Mouse (Mus musculus) midbrain, postnatal 0 days (tissue): ENCODE measurements around the gene Smg7. TPM values are rescaled to one million over a fixed set of nuclear protein-coding genes. Genes with fewer than 3 reads are reported as not detected.
A peak's percentile ranks its signal among the peaks of the same experiment; 100 is the strongest.

Source experiments
- ATAC-seq: fragments of 200-750 bp; cut with Nextera tagmentation; 2 replicates; pipeline ENCODE4 v1.8.0; 2017; ENCODE audit warnings: moderate number of reproducible peaks, mild to moderate bottlenecking, moderate TSS enrichment, moderate library complexity; ENCODE audit not compliant: low FRiP score
- DNase-seq: peaks from one replicate; pipeline ENCODE4 v3.0.0-alpha.2; 2015; ENCODE audit warnings: low spot score
- H3K27ac ChIP-seq: fragments of 300-500 bp; sonication (generic); 2 replicates; pipeline ENCODE4 v1.5.1; 2014; ENCODE audit warnings: low read depth, mild to moderate bottlenecking, low read length, mixed read lengths
- H3K27me3 ChIP-seq: fragments of 300-500 bp; sonication (generic); 2 replicates; pipeline ENCODE4 v1.6.1; 2014; ENCODE audit warnings: low read length, control low read depth, mixed read lengths; ENCODE audit not compliant: insufficient read depth
- H3K36me3 ChIP-seq: fragments of 300-500 bp; sonication (generic); 2 replicates; pipeline ENCODE4 v1.6.1; 2014; ENCODE audit warnings: low read length, control low read depth, mixed read lengths; ENCODE audit not compliant: insufficient read depth
- H3K4me1 ChIP-seq: fragments of 300-500 bp; sonication (generic); 2 replicates; pipeline ENCODE4 v1.6.1; 2014; ENCODE audit warnings: mild to moderate bottlenecking, control low read depth, antibody characterized with exemption, low read length, mixed read lengths; ENCODE audit not compliant: insufficient read depth
- H3K4me2 ChIP-seq: fragments of 300-500 bp; sonication (generic); 2 replicates; pipeline ENCODE4 v1.6.1; 2014; ENCODE audit warnings: low read depth, mild to moderate bottlenecking, low read length, mixed read lengths; ENCODE audit not compliant: poor library complexity, severe bottlenecking
- H3K4me3 ChIP-seq: fragments of 300-500 bp; sonication (generic); 2 replicates; pipeline ENCODE4 v1.5.1; 2014; ENCODE audit warnings: low read depth, mild to moderate bottlenecking, low read length, moderate library complexity
- H3K9ac ChIP-seq: fragments of 300-500 bp; sonication (generic); replicated peaks from 2 replicates; pipeline ENCODE4 v1.6.1; 2014; ENCODE audit warnings: mild to moderate bottlenecking, low read length, moderate library complexity, mixed read lengths; ENCODE audit not compliant: poor library complexity, severe bottlenecking
- H3K9me3 ChIP-seq: fragments of 300-500 bp; sonication (generic); 2 replicates; pipeline ENCODE4 v1.6.1; 2016; ENCODE audit warnings: low read length, control low read depth
- CTCF ChIP-seq: IDR thresholded peaks from 2 replicates; pipeline ENCODE4 v1.5.1; 2016; ENCODE audit warnings: antibody characterized with exemption, mild to moderate bottlenecking
- WGBS: fragments of 180-500 bp; shearing (Covaris S2); extraction: QIAGEN DNeasy Blood & Tissue Kit; methylation state at CpG from one replicate; pipeline ENCODE4 v1.1.7; 2014; 5-methylcytosine and 5-hydroxymethylcytosine counted together
- polyA plus RNA-seq: library from polyadenylated mRNA; unstranded; fragments of >200 nt; fragmentation: Nextera tagmentation; extraction: Ambion mirVana; gene quantifications from 2 replicates; pipeline ENCODE4 v1.2.1, GENCODE M21; 2015
- total RNA-seq: library from RNA; depleted of rRNA; stranded (reverse); fragments of >200 nt; gene quantifications from 2 replicates; pipeline ENCODE4 v1.2.3, GENCODE M21; 2014

Gene Smg7
- total and polyA plus RNA-seq, 2 experiments from 2014 or later, result 30.5 to 72.6 TPM

- no peaks in the 10 kb centered on the region for H3K27me3 ChIP-seq
- 15% methylated on average over 10 of the region's 10 CpGs for WGBS
- no peak overlapping the region for H3K4me2 ChIP-seq
- TF ChIP-seq CTCF, result no peak
- no peak overlapping the region for H3K9ac ChIP-seq
- DNase-seq, result peak; percentile 78
- no peak overlapping the region for H3K4me3 ChIP-seq
- no peaks in the 10 kb centered on the region for H3K9me3 ChIP-seq
- no peak overlapping the region for H3K27ac ChIP-seq
- no peak for ATAC-seq
- no peaks in the 10 kb centered on the region for H3K4me1 ChIP-seq
- H3K36me3 ChIP-seq, result no peaks in the 10 kb centered on the region
Measured at GRCm38 (mm10) chr1:152817794-152818193, 84.7 kb downstream of the Smg7 start.

GRCm38 (mm10) chr1:152817027-152817769, 85.2 kb downstream of the Smg7 start:
- no peak; the same call in none of the 2 replicates for ATAC-seq
- H3K27me3 ChIP-seq, result no peaks in the 10 kb centered on the region
- 18% methylated on average over 12 of the region's 12 CpGs for WGBS
- DNase-seq, result peak; percentile 41
- no peak overlapping the region for H3K4me3 ChIP-seq
- no peak for TF ChIP-seq CTCF
- H3K36me3 ChIP-seq, result no peaks in the 10 kb centered on the region
- no peak overlapping the region for H3K4me2 ChIP-seq
- no peak overlapping the region for H3K27ac ChIP-seq
- no peak overlapping the region for H3K9ac ChIP-seq
- no peaks in the 10 kb centered on the region for H3K4me1 ChIP-seq
- no peaks in the 10 kb centered on the region for H3K9me3 ChIP-seq

- DNase-seq (peak; percentile 91), ATAC-seq (peak; percentile 74)
- Histone ChIP-seq H3K4me2 (no peak overlapping the region), H3K9me3 (no peaks in the 10 kb centered on the region), H3K4me3 (no peak overlapping the region), H3K36me3 (no peaks in the 10 kb centered on the region), H3K27me3 (no peaks in the 10 kb centered on the region), H3K27ac (no peak overlapping the region), H3K4me1 (no peaks in the 10 kb centered on the region), H3K9ac (no peak overlapping the region)
- WGBS, result 39% methylated on average over 7 of the region's 7 CpGs
- peak; percentile 51 for TF ChIP-seq CTCF
Measured at GRCm38 (mm10) chr1:152815265-152815701, 87.2 kb downstream of the Smg7 start.

GRCm38 (mm10) chr1:152810533-152811439, 91.7 kb downstream of the Smg7 start:
- no peak for TF ChIP-seq CTCF
- Histone ChIP-seq H3K9me3 (no peaks in the 10 kb centered on the region), H3K27ac (no peak overlapping the region), H3K36me3 (no peaks in the 10 kb centered on the region), H3K4me3 (no peak overlapping the region), H3K9ac (no peak overlapping the region), H3K4me2 (no peak overlapping the region), H3K4me1 (no peaks in the 10 kb centered on the region), H3K27me3 (no peaks in the 10 kb centered on the region)
- WGBS, result 60% methylated on average over 13 of the region's 13 CpGs
- DNase-seq (no peak), ATAC-seq (no peak)

GRCm38 (mm10) chr1:152809541-152810252, 92.7 kb downstream of the Smg7 start:
- no peak for DNase-seq
- TF ChIP-seq CTCF, result no peak
- 42% methylated on average over 8 of the region's 8 CpGs for WGBS
- Histone ChIP-seq H3K9ac (no peak overlapping the region), H3K36me3 (no peaks in the 10 kb centered on the region), H3K4me3 (no peak overlapping the region), H3K4me2 (no peak overlapping the region), H3K27me3 (no peaks in the 10 kb centered on the region), H3K4me1 (no peaks in the 10 kb centered on the region), H3K9me3 (no peaks in the 10 kb centered on the region), H3K27ac (no peak overlapping the region)
- no peak for ATAC-seq
